Mouse (Mus musculus): ENCODE results near the gene Endov. TPM values are rescaled to one million over a fixed set of nuclear protein-coding genes. Genes with fewer than 3 reads are reported as not detected.

Endov gene
- polyA plus RNA-seq, 1 experiment = 7.7 TPM

- H3K27me3 ChIP-seq (ENCODE audit: control insufficient read depth, insufficient read depth, low read length, poor library complexity, severe bottlenecking) = no peaks in the 10 kb centered on the region
- no peaks in the 10 kb centered on the region for H3K9me3 ChIP-seq (replicated peaks; ENCODE audit: control insufficient read depth, insufficient read depth, low read length, poor library complexity, severe bottlenecking)
- no peak overlapping the region for H3K9ac ChIP-seq (ENCODE audit: low read depth, poor library complexity, severe bottlenecking)
- no peaks in the 10 kb centered on the region for H3K36me3 ChIP-seq (ENCODE audit: control insufficient read depth, insufficient read depth, low read length, poor library complexity, severe bottlenecking)
- peak overlapping the region; percentile 24 for H3K4me3 ChIP-seq (ENCODE audit: low read depth, low read length)
- H3K27ac ChIP-seq (ENCODE audit: insufficient read depth, low read length) = no peak overlapping the region
- TF ChIP-seq EP300 (IDR thresholded peaks at IDR 0.05; ENCODE audit: insufficient read depth, low read depth, low read length) (0 out of 2 replicates have a peak, but pooled peaks have one; percentile 13), CTCF (IDR thresholded peaks at IDR 0.05; ENCODE audit: low read depth, low read length) (no peak)
- H3K4me1 ChIP-seq (ENCODE audit: control insufficient read depth, insufficient read depth, low read length) = no peaks in the 10 kb centered on the region
These were observed 24.0 kb downstream of the Endov start for GRCm38 (mm10) chr11:119514967-119515636.

GRCm38 (mm10) chr11:119515823-119516676, 24.9 kb downstream of the Endov start:
- Histone ChIP-seq H3K36me3 (ENCODE audit: control insufficient read depth, insufficient read depth, low read length, poor library complexity, severe bottlenecking) (no peaks in the 10 kb centered on the region), H3K9ac (ENCODE audit: low read depth, poor library complexity, severe bottlenecking) (no peak overlapping the region), H3K27me3 (ENCODE audit: control insufficient read depth, insufficient read depth, low read length, poor library complexity, severe bottlenecking) (no peaks in the 10 kb centered on the region), H3K4me3 (ENCODE audit: low read depth, low read length) (peak overlapping the region; percentile 20), H3K4me1 (ENCODE audit: control insufficient read depth, insufficient read depth, low read length) (no peaks in the 10 kb centered on the region), H3K9me3 (replicated peaks; ENCODE audit: control insufficient read depth, insufficient read depth, low read length, poor library complexity, severe bottlenecking) (no peaks in the 10 kb centered on the region), H3K27ac (ENCODE audit: insufficient read depth, low read length) (no peak overlapping the region)
- TF ChIP-seq POLR2A (IDR thresholded peaks at IDR 0.05; ENCODE audit: insufficient read depth, low read length) = no peak
- no peak for TF ChIP-seq CTCF (IDR thresholded peaks at IDR 0.05; ENCODE audit: low read depth, low read length)
- no peak for TF ChIP-seq EP300 (IDR thresholded peaks at IDR 0.05; ENCODE audit: insufficient read depth, low read depth, low read length)

DNA sequence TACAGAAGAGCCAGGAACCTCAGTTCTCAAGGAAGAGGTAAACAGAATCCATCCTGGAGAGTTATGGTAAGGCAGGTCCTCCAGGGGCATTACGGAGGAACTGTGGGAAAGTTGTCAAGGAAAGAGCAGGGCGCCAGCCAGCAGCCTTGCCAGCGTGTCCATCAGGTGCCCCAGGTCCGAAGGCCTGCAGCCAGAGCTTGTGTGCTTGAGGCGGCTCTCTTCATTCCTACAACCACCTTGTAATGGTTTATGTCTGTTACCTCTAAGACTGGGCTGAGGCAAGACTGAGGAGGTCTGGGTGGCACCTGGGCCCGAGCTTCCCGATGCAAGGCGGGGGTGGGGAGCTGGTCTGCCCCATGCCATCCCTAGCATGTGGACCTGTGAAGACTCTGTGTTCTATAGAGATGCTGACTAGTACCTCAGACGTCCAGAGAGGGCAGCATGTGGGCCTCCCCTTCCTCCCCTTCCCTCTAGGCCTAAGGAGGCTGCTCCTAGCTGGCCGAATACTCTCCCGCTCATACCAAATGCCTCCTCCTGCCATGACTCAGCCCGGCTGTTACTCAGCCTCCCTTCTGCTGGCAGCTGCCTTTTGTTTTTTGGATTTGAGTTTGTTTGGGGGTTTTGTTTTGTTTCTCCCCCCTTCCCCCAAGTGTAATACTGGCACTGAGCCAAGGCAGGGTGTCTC, 25.7 kb downstream of the Endov start:
- Histone ChIP-seq H3K27me3 (ENCODE audit: control insufficient read depth, insufficient read depth, low read length, poor library complexity, severe bottlenecking) (no peaks in the 10 kb centered on the region), H3K4me1 (ENCODE audit: control insufficient read depth, insufficient read depth, low read length) (no peaks in the 10 kb centered on the region), H3K9me3 (replicated peaks; ENCODE audit: control insufficient read depth, insufficient read depth, low read length, poor library complexity, severe bottlenecking) (no peaks in the 10 kb centered on the region), H3K4me3 (ENCODE audit: low read depth, low read length) (no peak overlapping the region), H3K9ac (ENCODE audit: low read depth, poor library complexity, severe bottlenecking) (no peak overlapping the region), H3K36me3 (ENCODE audit: control insufficient read depth, insufficient read depth, low read length, poor library complexity, severe bottlenecking) (no peaks in the 10 kb centered on the region), H3K27ac (ENCODE audit: insufficient read depth, low read length) (no peak overlapping the region)
- no peak for TF ChIP-seq EP300 (IDR thresholded peaks at IDR 0.05; ENCODE audit: insufficient read depth, low read depth, low read length)
- TF ChIP-seq POLR2A (IDR thresholded peaks at IDR 0.05; ENCODE audit: insufficient read depth, low read length) = no peak
- no peak for TF ChIP-seq CTCF (IDR thresholded peaks at IDR 0.05; ENCODE audit: low read depth, low read length)

DNA sequence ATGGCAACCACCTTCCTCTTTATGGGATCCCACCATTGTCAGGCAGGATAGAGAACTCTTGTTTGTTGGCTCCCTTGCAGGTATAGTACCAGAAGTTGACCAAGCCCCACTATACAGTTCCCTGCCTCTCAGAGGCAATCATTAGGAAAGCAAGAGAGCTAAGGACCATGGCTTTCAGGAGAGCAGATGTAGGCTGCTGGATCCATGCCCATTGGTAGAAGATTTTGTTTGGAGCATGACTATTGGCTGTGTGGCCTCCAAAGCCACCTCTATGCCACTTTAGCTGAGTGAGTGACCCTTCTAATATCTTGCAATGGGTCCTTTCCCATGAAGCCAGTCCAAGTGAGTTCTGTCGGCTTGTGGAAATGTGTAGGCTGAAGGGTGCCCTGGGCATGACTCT, 28.2 kb downstream of the Endov start:
- TF ChIP-seq EP300 (IDR thresholded peaks at IDR 0.05; ENCODE audit: insufficient read depth, low read depth, low read length) (no peak), POLR2A (IDR thresholded peaks at IDR 0.05; ENCODE audit: insufficient read depth, low read length) (no peak), CTCF (IDR thresholded peaks at IDR 0.05; ENCODE audit: low read depth, low read length) (no peak)
- H3K9ac ChIP-seq (ENCODE audit: low read depth, poor library complexity, severe bottlenecking) = no peak overlapping the region
- no peak overlapping the region for H3K27ac ChIP-seq (ENCODE audit: insufficient read depth, low read length)
- H3K4me3 ChIP-seq (ENCODE audit: low read depth, low read length) = no peak overlapping the region
- no peaks in the 10 kb centered on the region for H3K9me3 ChIP-seq (replicated peaks; ENCODE audit: control insufficient read depth, insufficient read depth, low read length, poor library complexity, severe bottlenecking)
- H3K4me1 ChIP-seq (ENCODE audit: control insufficient read depth, insufficient read depth, low read length) = no peaks in the 10 kb centered on the region
- H3K36me3 ChIP-seq (ENCODE audit: control insufficient read depth, insufficient read depth, low read length, poor library complexity, severe bottlenecking) = no peaks in the 10 kb centered on the region
- H3K27me3 ChIP-seq (ENCODE audit: control insufficient read depth, insufficient read depth, low read length, poor library complexity, severe bottlenecking) = no peaks in the 10 kb centered on the region

- Histone ChIP-seq H3K9me3 (replicated peaks; ENCODE audit: control insufficient read depth, insufficient read depth, low read length, poor library complexity, severe bottlenecking) (no peaks in the 10 kb centered on the region), H3K4me1 (ENCODE audit: control insufficient read depth, insufficient read depth, low read length) (no peaks in the 10 kb centered on the region), H3K9ac (ENCODE audit: low read depth, poor library complexity, severe bottlenecking) (no peak overlapping the region), H3K36me3 (ENCODE audit: control insufficient read depth, insufficient read depth, low read length, poor library complexity, severe bottlenecking) (no peaks in the 10 kb centered on the region), H3K27ac (ENCODE audit: insufficient read depth, low read length) (no peak overlapping the region), H3K27me3 (ENCODE audit: control insufficient read depth, insufficient read depth, low read length, poor library complexity, severe bottlenecking) (no peaks in the 10 kb centered on the region), H3K4me3 (ENCODE audit: low read depth, low read length) (no peak overlapping the region)
- no peak for TF ChIP-seq POLR2A (IDR thresholded peaks at IDR 0.05; ENCODE audit: insufficient read depth, low read length)
- TF ChIP-seq EP300 (IDR thresholded peaks at IDR 0.05; ENCODE audit: insufficient read depth, low read depth, low read length) = no peak
- no peak for TF ChIP-seq CTCF (IDR thresholded peaks at IDR 0.05; ENCODE audit: low read depth, low read length)
These were observed 29.0 kb downstream of the Endov start for GRCm38 (mm10) chr11:119520005-119520712.
